Mouse (Mus musculus) erythroid progenitor cell, adult 5-6 weeks (primary cell): ENCODE measurements around the gene Emg1. TPM values are rescaled to one million over a fixed set of nuclear protein-coding genes. Genes with fewer than 3 reads are reported as not detected.

Experiments
- ATAC-seq: replicated peaks from 2 replicates; pipeline ENCODE4 v1.8.0; 2016; ENCODE audit warnings: moderate number of reproducible peaks, mild to moderate bottlenecking, moderate TSS enrichment, inconsistent platforms; ENCODE audit not compliant: poor library complexity, low FRiP score, severe bottlenecking
- total RNA-seq, 2 experiments: library from RNA; stranded (forward) in 1 of 2; stranded (reverse) in 1 of 2; fragments of 150-400 nt in 1 of 2; fragments of 186-747, 209-891 nt in 1 of 2; gene quantifications; 2 replicates each; pipeline versions ENCODE4 v1.2.3 to v1.2.4; 2015 to 2017; ENCODE audit warnings: low replicate concordance in 2 of 2

Emg1 gene
- total RNA-seq, 2 experiments from 2014 or later: 69.4 to 103 TPM

- ATAC-seq: no peak
Measured at GRCm38 (mm10) chr6:124655893-124656292, 56.1 kb downstream of the Emg1 start.

Other genes with a start within 250 kb of the Emg1 start
- 6.1 TPM in 1 of 2 replicates, not detected in the other for gene Clstn3, start 247.4 kb downstream of the Emg1 start, total RNA-seq (2015; ENCODE audit: low replicate concordance)
- gene Clstn3, start 247.4 kb downstream of the Emg1 start, total RNA-seq (2017; ENCODE audit: low replicate concordance): 0.68 and 1.0 TPM in 2 replicates
- gene C1rl, start 219.1 kb downstream of the Emg1 start, total RNA-seq (2015; ENCODE audit: low replicate concordance): 1.8 and 4.2 TPM in 2 replicates
- gene C1rl, start 219.1 kb downstream of the Emg1 start, total RNA-seq (2017; ENCODE audit: low replicate concordance): 0.39 and 0.91 TPM in 2 replicates
- gene C1ra, start 199.8 kb downstream of the Emg1 start, total RNA-seq (2015; ENCODE audit: low replicate concordance): 5.4 TPM in 1 of 2 replicates, not detected in the other
- gene C1ra, start 199.8 kb downstream of the Emg1 start, total RNA-seq (2017; ENCODE audit: low replicate concordance): 0.51 and 2.4 TPM in 2 replicates
- gene C1s1, start 169.8 kb downstream of the Emg1 start, total RNA-seq (2015; ENCODE audit: low replicate concordance): 0.84 TPM in 1 of 2 replicates, not detected in the other
- 1.4 TPM in 1 of 2 replicates, not detected in the other for gene C1s1, start 169.8 kb downstream of the Emg1 start, total RNA-seq (2017; ENCODE audit: low replicate concordance)
- gene C1rb, start 141.9 kb downstream of the Emg1 start, total RNA-seq (2015; ENCODE audit: low replicate concordance): not detected in 2 replicates
- gene C1rb, start 141.9 kb downstream of the Emg1 start, total RNA-seq (2017; ENCODE audit: low replicate concordance): not detected in 2 replicates
- not detected in 2 replicates for gene C1s2, start 76.1 kb downstream of the Emg1 start, total RNA-seq (2015; ENCODE audit: low replicate concordance)
- gene C1s2, start 76.1 kb downstream of the Emg1 start, total RNA-seq (2017; ENCODE audit: low replicate concordance): not detected in 2 replicates
- 452 and 538 TPM in 2 replicates for gene Lpcat3, start 49.2 kb downstream of the Emg1 start, total RNA-seq (2015; ENCODE audit: low replicate concordance)
- 191 and 249 TPM in 2 replicates for gene Lpcat3, start 49.2 kb downstream of the Emg1 start, total RNA-seq (2017; ENCODE audit: low replicate concordance)
- 61.2 and 143 TPM in 2 replicates for gene Phb2, start 158 bp upstream of the Emg1 start, total RNA-seq (2015; ENCODE audit: low replicate concordance)
- gene Phb2, start 158 bp upstream of the Emg1 start, total RNA-seq (2017; ENCODE audit: low replicate concordance): 76.0 and 79.9 TPM in 2 replicates
- 39.3 and 91.8 TPM in 2 replicates for gene Ptpn6, start 26.5 kb upstream of the Emg1 start, total RNA-seq (2015; ENCODE audit: low replicate concordance)
- 91.8 and 94.2 TPM in 2 replicates for gene Ptpn6, start 26.5 kb upstream of the Emg1 start, total RNA-seq (2017; ENCODE audit: low replicate concordance)
- gene Grcc10, start 29.2 kb upstream of the Emg1 start, total RNA-seq (2015; ENCODE audit: low replicate concordance): 26.0 and 63.4 TPM in 2 replicates
- gene Grcc10, start 29.2 kb upstream of the Emg1 start, total RNA-seq (2017; ENCODE audit: low replicate concordance): 21.9 and 23.3 TPM in 2 replicates
- not detected in 2 replicates for gene Gm45234, start 43.8 kb upstream of the Emg1 start, total RNA-seq (2015; ENCODE audit: low replicate concordance)
- not detected in 2 replicates for gene Gm45234, start 43.8 kb upstream of the Emg1 start, total RNA-seq (2017; ENCODE audit: low replicate concordance)
- 9.4 and 13.8 TPM in 2 replicates for gene Atn1, start 44.3 kb upstream of the Emg1 start, total RNA-seq (2015; ENCODE audit: low replicate concordance)
- gene Atn1, start 44.3 kb upstream of the Emg1 start, total RNA-seq (2017; ENCODE audit: low replicate concordance): 0.15 and 0.51 TPM in 2 replicates
- not detected in 2 replicates for gene Eno2, start 57.5 kb upstream of the Emg1 start, total RNA-seq (2015; ENCODE audit: low replicate concordance)
- not detected in 2 replicates for gene Eno2, start 57.5 kb upstream of the Emg1 start, total RNA-seq (2017; ENCODE audit: low replicate concordance)
- gene Lrrc23, start 67.5 kb upstream of the Emg1 start, total RNA-seq (2015; ENCODE audit: low replicate concordance): not detected in 2 replicates
- not detected in 2 replicates for gene Lrrc23, start 67.5 kb upstream of the Emg1 start, total RNA-seq (2017; ENCODE audit: low replicate concordance)
- gene Spsb2, start 96.5 kb upstream of the Emg1 start, total RNA-seq (2015; ENCODE audit: low replicate concordance): 3.4 and 9.7 TPM in 2 replicates
- gene Spsb2, start 96.5 kb upstream of the Emg1 start, total RNA-seq (2017; ENCODE audit: low replicate concordance): 7.6 and 8.2 TPM in 2 replicates
- 19.1 and 64.1 TPM in 2 replicates for gene Tpi1, start 102.1 kb upstream of the Emg1 start, total RNA-seq (2015; ENCODE audit: low replicate concordance)
- gene Tpi1, start 102.1 kb upstream of the Emg1 start, total RNA-seq (2017; ENCODE audit: low replicate concordance): 17.7 and 17.9 TPM in 2 replicates
- gene Usp5, start 117.3 kb upstream of the Emg1 start, total RNA-seq (2015; ENCODE audit: low replicate concordance): 35.6 and 60.5 TPM in 2 replicates
- gene Usp5, start 117.3 kb upstream of the Emg1 start, total RNA-seq (2017; ENCODE audit: low replicate concordance): 41.2 and 53.1 TPM in 2 replicates
- 529 and 565 TPM in 2 replicates for gene Cdca3, start 117.4 kb upstream of the Emg1 start, total RNA-seq (2015; ENCODE audit: low replicate concordance)
- 409 and 459 TPM in 2 replicates for gene Cdca3, start 117.4 kb upstream of the Emg1 start, total RNA-seq (2017; ENCODE audit: low replicate concordance)
- not detected in 2 replicates for gene Gnb3, start 128.1 kb upstream of the Emg1 start, total RNA-seq (2015; ENCODE audit: low replicate concordance)
- gene Gnb3, start 128.1 kb upstream of the Emg1 start, total RNA-seq (2017; ENCODE audit: low replicate concordance): not detected in 2 replicates
- 1.1 and 2.5 TPM in 2 replicates for gene P3h3, start 145.6 kb upstream of the Emg1 start, total RNA-seq (2015; ENCODE audit: low replicate concordance)
- 0.83 and 3.0 TPM in 2 replicates for gene P3h3, start 145.6 kb upstream of the Emg1 start, total RNA-seq (2017; ENCODE audit: low replicate concordance)
- gene Gpr162, start 151.8 kb upstream of the Emg1 start, total RNA-seq (2015; ENCODE audit: low replicate concordance): not detected in 2 replicates
- not detected in 2 replicates for gene Gpr162, start 151.8 kb upstream of the Emg1 start, total RNA-seq (2017; ENCODE audit: low replicate concordance)
- 4.3 and 12.2 TPM in 2 replicates for gene Cd4, start 176.0 kb upstream of the Emg1 start, total RNA-seq (2015; ENCODE audit: low replicate concordance)
- 5.0 and 6.8 TPM in 2 replicates for gene Cd4, start 176.0 kb upstream of the Emg1 start, total RNA-seq (2017; ENCODE audit: low replicate concordance)
- 1.8 TPM in 1 of 2 replicates, not detected in the other for gene Lag3, start 199.5 kb upstream of the Emg1 start, total RNA-seq (2015; ENCODE audit: low replicate concordance)
- 0.90 TPM in 1 of 2 replicates, not detected in the other for gene Lag3, start 199.5 kb upstream of the Emg1 start, total RNA-seq (2017; ENCODE audit: low replicate concordance)
- 15.5 and 20.5 TPM in 2 replicates for gene Ptms, start 207.9 kb upstream of the Emg1 start, total RNA-seq (2015; ENCODE audit: low replicate concordance)
- gene Ptms, start 207.9 kb upstream of the Emg1 start, total RNA-seq (2017; ENCODE audit: low replicate concordance): 7.9 and 18.6 TPM in 2 replicates
- gene Mlf2, start 219.2 kb upstream of the Emg1 start, total RNA-seq (2015; ENCODE audit: low replicate concordance): 44.0 and 45.3 TPM in 2 replicates
- gene Mlf2, start 219.2 kb upstream of the Emg1 start, total RNA-seq (2017; ENCODE audit: low replicate concordance): 18.5 and 42.2 TPM in 2 replicates